Mouse (Mus musculus): ENCODE measurements at regions not wholly inside any gene's neighbourhood (a gene's known extent, or its start where the extent isn't known, plus 50 kb on each side); places are given as distances from the start of the nearest gene placed in this dataset.
"Not testable (repeated sequence)": the region's sequence is repeated elsewhere in the genome, so short reads cannot be mapped to it uniquely, and the experiment has no call there.

GRCm38 (mm10) chr10:119116843-119117390 is 122.9 kb downstream of the Cand1 start:
- Histone ChIP-seq H3K4me2 (no peak overlapping the region), H3K27me3 (replicated peaks) (no peaks in the 10 kb centered on the region), H3K27ac (no peak overlapping the region), H3K36me3 (no peaks in the 10 kb centered on the region), H3K4me3 (replicated peaks) (no peak overlapping the region), H3K4me1 (no peaks in the 10 kb centered on the region), H3K9ac (no peak overlapping the region), H3K9me3 (no peaks in the 10 kb centered on the region)
- 73% methylated on average over 2 of the region's 2 CpGs for WGBS
- no peak for ATAC-seq (ENCODE audit: insufficient read depth, low FRiP score, low read depth)

DNA sequence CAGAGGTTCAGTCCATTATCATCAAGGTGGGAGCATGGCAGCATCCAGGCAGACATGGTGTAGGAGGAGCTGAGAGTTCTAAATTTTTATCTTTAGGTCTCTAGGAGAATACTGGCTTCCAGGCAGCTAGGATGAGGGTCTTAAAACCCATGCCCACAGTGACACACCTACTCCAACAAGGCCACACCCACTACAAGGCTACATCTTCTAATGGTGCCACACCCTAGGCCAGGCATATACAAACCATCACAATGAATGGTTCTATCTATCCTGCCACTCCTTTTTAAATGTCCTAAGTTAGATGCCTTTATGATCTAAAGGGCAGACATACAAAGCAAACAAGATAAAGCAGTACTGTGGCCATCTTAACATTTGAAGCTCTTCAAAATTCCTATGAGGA is 124.7 kb downstream of the Cand1 start:
- not testable (repeated sequence) for H3K27ac ChIP-seq; H3K9me3 ChIP-seq; H3K9ac ChIP-seq; H3K4me2 ChIP-seq; H3K4me1 ChIP-seq; H3K4me3 ChIP-seq (replicated peaks); ATAC-seq (ENCODE audit: insufficient read depth, low FRiP score, low read depth); H3K27me3 ChIP-seq (replicated peaks); H3K36me3 ChIP-seq

GRCm38 (mm10) chr10:119114653-119115052 is 125.2 kb downstream of the Cand1 start:
- WGBS = 20% methylated on average over 10 of the region's 10 CpGs
- Histone ChIP-seq H3K9ac (no peak overlapping the region), H3K4me3 (replicated peaks) (no peak overlapping the region), H3K27ac (no peak overlapping the region), H3K9me3 (no peaks in the 10 kb centered on the region), H3K4me2 (no peak overlapping the region), H3K27me3 (replicated peaks) (no peaks in the 10 kb centered on the region), H3K4me1 (no peaks in the 10 kb centered on the region), H3K36me3 (no peaks in the 10 kb centered on the region)
- ATAC-seq (ENCODE audit: insufficient read depth, low FRiP score, low read depth) = peak; percentile 50; the same call in 1 of the 2 replicates

DNA sequence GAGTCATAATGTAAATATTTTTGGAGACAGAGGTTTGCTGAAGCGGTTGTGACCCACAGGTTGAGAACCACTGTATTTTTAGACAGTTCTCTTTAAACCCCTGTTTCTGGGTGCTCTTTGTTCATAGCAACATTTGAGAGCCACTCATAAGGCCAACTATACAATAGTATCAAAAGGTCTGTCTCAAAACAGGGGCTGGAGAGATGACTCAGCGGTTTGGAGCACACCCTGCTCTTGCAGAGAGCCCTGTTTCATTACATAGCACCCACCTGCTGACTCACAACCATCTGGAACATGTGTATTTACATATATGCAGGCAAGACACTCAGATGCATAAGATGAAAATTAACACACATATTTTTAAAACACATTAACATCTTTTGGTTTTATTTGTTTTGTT is 128.0 kb downstream of the Cand1 start:
- Histone ChIP-seq H3K4me2 (no peak overlapping the region), H3K9me3 (no peaks in the 10 kb centered on the region), H3K4me3 (replicated peaks) (no peak overlapping the region), H3K4me1 (no peaks in the 10 kb centered on the region), H3K9ac (no peak overlapping the region), H3K36me3 (no peaks in the 10 kb centered on the region), H3K27ac (no peak overlapping the region), H3K27me3 (replicated peaks) (no peaks in the 10 kb centered on the region)
- no peak for ATAC-seq (ENCODE audit: insufficient read depth, low FRiP score, low read depth)
- 60% methylated on average over 2 of the region's 2 CpGs for WGBS

DNA sequence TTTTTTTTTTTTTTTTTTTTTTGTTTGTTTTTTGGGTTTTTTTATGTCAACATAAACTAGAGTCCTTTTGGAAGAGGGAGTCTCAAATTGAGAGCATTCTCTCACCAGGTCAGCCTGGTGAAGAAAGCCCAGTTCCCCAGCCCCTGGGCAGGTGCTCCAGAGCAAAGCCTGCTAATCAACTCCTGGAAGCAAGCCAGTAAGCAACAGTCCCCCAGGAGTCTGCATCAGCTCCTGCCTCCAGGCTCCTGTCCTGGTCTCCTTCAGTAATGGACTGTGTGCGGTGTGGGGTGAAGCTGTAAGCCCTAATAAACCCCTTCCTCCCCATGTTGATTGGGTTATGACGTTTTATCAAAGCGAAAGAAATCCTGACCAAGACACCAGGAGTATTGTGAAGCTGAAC is 128.4 kb downstream of the Cand1 start:
- no peaks in the 10 kb centered on the region for H3K27me3 ChIP-seq (replicated peaks)

DNA sequence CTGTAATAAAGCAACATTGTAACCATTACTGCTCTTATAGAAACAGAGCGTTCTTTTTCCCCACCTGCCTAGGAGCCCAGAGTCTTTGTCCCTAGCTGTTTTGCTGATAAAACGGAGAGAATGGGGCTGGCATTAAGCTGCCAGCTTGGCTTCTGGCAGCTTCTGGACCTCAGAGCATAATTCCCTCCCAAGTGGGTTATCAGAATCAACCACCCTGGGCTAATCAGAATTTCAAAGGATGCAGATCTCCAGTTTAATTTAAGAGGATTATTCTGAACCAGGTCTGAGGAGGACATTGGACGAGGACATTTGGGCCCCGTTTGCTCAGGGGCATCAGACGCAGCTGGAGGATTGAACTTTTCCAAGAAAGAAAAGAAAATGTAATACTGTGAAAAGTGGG is 129.2 kb downstream of the Cand1 start:
- 50% methylated on average over 5 of the region's 5 CpGs for WGBS
- Histone ChIP-seq H3K27me3 (replicated peaks) (no peaks in the 10 kb centered on the region), H3K4me1 (no peaks in the 10 kb centered on the region), H3K4me3 (replicated peaks) (no peak overlapping the region), H3K36me3 (no peaks in the 10 kb centered on the region), H3K4me2 (no peak overlapping the region), H3K9me3 (no peaks in the 10 kb centered on the region), H3K27ac (no peak overlapping the region), H3K9ac (no peak overlapping the region)
- no peak for ATAC-seq (ENCODE audit: insufficient read depth, low FRiP score, low read depth)

More for the DNA sequence above, 128.4 kb downstream of the Cand1 start:
- H3K4me3 ChIP-seq (replicated peaks) = no peak overlapping the region
- H3K4me2 ChIP-seq = no peak overlapping the region
- H3K9me3 ChIP-seq = no peaks in the 10 kb centered on the region
- 0 out of 2 replicates have a peak, but pooled peaks have one; percentile 47 for ATAC-seq (ENCODE audit: insufficient read depth, low FRiP score, low read depth)
- H3K4me1 ChIP-seq = no peaks in the 10 kb centered on the region
- H3K36me3 ChIP-seq = no peaks in the 10 kb centered on the region
- WGBS = 70% methylated on average over 3 of the region's 3 CpGs
- H3K27ac ChIP-seq = no peak overlapping the region
- H3K9ac ChIP-seq = no peak overlapping the region

DNA sequence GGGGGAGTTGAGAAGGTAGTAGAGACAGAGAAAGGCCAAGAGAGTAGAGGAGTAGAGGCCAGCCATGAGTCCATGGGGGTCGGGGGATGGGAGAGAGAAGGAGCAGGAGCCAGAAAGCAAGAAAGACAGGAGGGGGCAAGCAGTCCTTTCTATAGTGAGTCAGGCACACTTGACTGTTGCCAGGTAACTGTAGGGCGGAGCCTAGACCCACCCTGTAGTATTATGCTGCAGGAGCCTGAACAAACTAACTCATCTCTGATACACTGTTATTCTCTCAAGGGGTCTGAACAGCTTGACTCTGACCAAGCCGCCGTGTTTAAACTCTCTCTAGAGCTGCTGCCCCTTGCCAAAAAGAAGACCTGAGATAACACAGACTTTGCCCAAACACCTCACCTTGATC is 130.6 kb downstream of the Cand1 start:
- peak; percentile 44; the same call in 1 of the 2 replicates for ATAC-seq (ENCODE audit: insufficient read depth, low FRiP score, low read depth)
- H3K27ac ChIP-seq = no peak overlapping the region
- H3K9ac ChIP-seq = no peak overlapping the region
- H3K4me3 ChIP-seq (replicated peaks) = no peak overlapping the region
- 70% methylated on average over 4 of the region's 4 CpGs for WGBS
- H3K4me1 ChIP-seq = no peaks in the 10 kb centered on the region
- H3K9me3 ChIP-seq = no peaks in the 10 kb centered on the region
- H3K27me3 ChIP-seq (replicated peaks) = no peaks in the 10 kb centered on the region
- H3K36me3 ChIP-seq = no peaks in the 10 kb centered on the region
- H3K4me2 ChIP-seq = no peak overlapping the region

GRCm38 (mm10) chr10:119107728-119108127 is 132.1 kb downstream of the Cand1 start:
- Histone ChIP-seq H3K36me3 (no peaks in the 10 kb centered on the region), H3K9ac (no peak overlapping the region), H3K27ac (no peak overlapping the region), H3K4me2 (no peak overlapping the region), H3K4me1 (no peaks in the 10 kb centered on the region), H3K27me3 (replicated peaks) (no peaks in the 10 kb centered on the region), H3K4me3 (replicated peaks) (no peak overlapping the region), H3K9me3 (no peaks in the 10 kb centered on the region)
- WGBS = 65% methylated on average over 6 of the region's 6 CpGs
- no peak for ATAC-seq (ENCODE audit: insufficient read depth, low FRiP score, low read depth)

DNA sequence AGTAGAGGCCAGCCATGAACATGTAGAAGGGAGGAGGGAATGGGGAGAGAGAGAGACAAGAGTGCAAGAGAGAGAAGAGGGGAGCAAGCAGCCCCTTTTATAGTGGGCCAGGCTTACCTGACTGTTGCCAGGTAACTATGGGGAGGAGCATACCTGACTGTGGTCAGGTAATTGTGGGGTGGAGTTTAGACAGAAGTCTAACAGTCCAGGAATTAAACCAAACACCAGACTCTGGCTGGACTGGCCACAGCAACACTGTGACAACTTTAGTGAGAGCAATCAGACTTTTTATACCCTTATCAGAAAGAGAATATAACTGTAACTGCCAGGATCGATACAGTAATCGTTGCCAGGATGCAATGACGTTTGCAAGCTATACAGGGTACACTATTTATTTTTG is 133.8 kb downstream of the Cand1 start:
- no peaks in the 10 kb centered on the region for H3K36me3 ChIP-seq
- no peaks in the 10 kb centered on the region for H3K4me1 ChIP-seq
- H3K9me3 ChIP-seq = no peaks in the 10 kb centered on the region
- H3K4me2 ChIP-seq = no peak overlapping the region
- no peak overlapping the region for H3K4me3 ChIP-seq (replicated peaks)
- no peak for ATAC-seq (ENCODE audit: insufficient read depth, low FRiP score, low read depth)
- no peaks in the 10 kb centered on the region for H3K27me3 ChIP-seq (replicated peaks)
- WGBS = 75% methylated on average over 3 of the region's 3 CpGs
- H3K9ac ChIP-seq = no peak overlapping the region
- H3K27ac ChIP-seq = no peak overlapping the region

DNA sequence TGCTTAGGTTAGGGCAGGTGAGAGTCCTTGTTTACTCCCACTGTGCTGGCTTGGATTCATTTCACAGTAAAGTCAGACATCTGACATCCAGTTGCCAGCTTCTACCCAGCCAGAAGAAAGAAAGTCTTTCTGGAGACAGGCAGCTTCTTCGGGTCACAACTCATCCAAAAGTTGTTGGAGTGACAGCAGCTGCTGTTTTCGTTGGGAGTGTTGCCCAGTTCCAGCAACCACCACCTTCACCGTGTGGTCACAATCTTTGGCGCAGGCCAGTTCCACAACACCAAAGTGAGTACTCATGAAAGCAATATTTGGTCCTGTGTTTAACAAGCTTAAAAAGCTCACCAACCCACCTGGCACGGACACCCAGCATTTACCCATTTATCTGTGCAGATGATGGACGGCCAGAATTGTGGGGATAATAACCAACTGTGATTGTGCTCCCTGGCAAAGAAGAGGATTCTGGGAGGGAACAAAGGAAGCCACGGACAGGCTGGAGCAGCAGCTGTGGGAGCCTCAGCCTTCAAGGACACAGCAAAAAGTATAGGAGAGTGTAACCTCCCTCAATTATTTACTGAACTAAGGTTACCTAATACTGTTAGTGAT is 134.5 kb downstream of the Cand1 start:
- H3K9me3 ChIP-seq = no peaks in the 10 kb centered on the region
- WGBS = 72% methylated on average over 7 of the region's 7 CpGs
- H3K4me1 ChIP-seq = no peaks in the 10 kb centered on the region
- no peaks in the 10 kb centered on the region for H3K36me3 ChIP-seq
- H3K27me3 ChIP-seq (replicated peaks) = no peaks in the 10 kb centered on the region
- H3K4me2 ChIP-seq = no peak overlapping the region
- H3K4me3 ChIP-seq (replicated peaks) = no peak overlapping the region
- no peak for ATAC-seq (ENCODE audit: insufficient read depth, low FRiP score, low read depth)
- no peak overlapping the region for H3K27ac ChIP-seq
- no peak overlapping the region for H3K9ac ChIP-seq

GRCm38 (mm10) chr10:119100511-119100910 is 139.3 kb downstream of the Cand1 start:
- Histone ChIP-seq H3K27ac (no peak overlapping the region), H3K4me2 (no peak overlapping the region), H3K4me1 (no peaks in the 10 kb centered on the region), H3K36me3 (no peaks in the 10 kb centered on the region), H3K9ac (no peak overlapping the region), H3K9me3 (no peaks in the 10 kb centered on the region), H3K4me3 (replicated peaks) (no peak overlapping the region), H3K27me3 (replicated peaks) (no peaks in the 10 kb centered on the region)
- 34% methylated on average over 7 of the region's 7 CpGs for WGBS
- ATAC-seq (ENCODE audit: insufficient read depth, low FRiP score, low read depth) = no peak

GRCm38 (mm10) chr10:119099092-119099792 is 140.6 kb downstream of the Cand1 start:
- Histone ChIP-seq H3K4me3 (replicated peaks) (no peak overlapping the region), H3K4me2 (no peak overlapping the region), H3K27ac (no peak overlapping the region), H3K9me3 (no peaks in the 10 kb centered on the region), H3K36me3 (no peaks in the 10 kb centered on the region), H3K27me3 (replicated peaks) (no peaks in the 10 kb centered on the region), H3K4me1 (no peaks in the 10 kb centered on the region), H3K9ac (no peak overlapping the region)
- 42% methylated on average over 10 of the region's 10 CpGs for WGBS
- no peak for ATAC-seq (ENCODE audit: insufficient read depth, low FRiP score, low read depth)
